Mouse (Mus musculus): ENCODE data around the gene Acap3.

- TF ChIP-seq CTCF (IDR thresholded peaks at IDR 0.05; ENCODE audit: control insufficient read depth, insufficient read depth, low read length) (no peak), POLR2A (IDR thresholded peaks at IDR 0.05; ENCODE audit: borderline replicate concordance, control insufficient read depth, low read depth, low read length) (no peak)
These were observed 14.0 kb downstream of the Acap3 start for GRCm38 (mm10) chr4:155905634-155906033.

All from bone marrow, adult 2 months (tissue).